Mouse (Mus musculus) brain, embryonic 14.5 days (tissue): Measurements from ENCODE around the gene Abca12. TPM values are rescaled to one million over a fixed set of nuclear protein-coding genes. Genes with fewer than 3 reads are reported as not detected.
A peak's percentile ranks its signal among the peaks of the same experiment; 100 is the strongest.

Source experiments
- DNase-seq: peaks from one replicate; pipeline ENCODE4 v3.0.0-alpha.2; 2011; ENCODE audit warnings: low read depth
- CTCF ChIP-seq: fragments of 200-500 bp; IDR thresholded peaks from 2 replicates; pipeline ENCODE4 v1.5.1; 2012; ENCODE audit warnings: inconsistent platforms, mild to moderate bottlenecking, moderate library complexity, borderline replicate concordance; ENCODE audit not compliant: insufficient read depth, insufficient read length; ENCODE audit errors: extremely low read depth
- POLR2A ChIP-seq: fragments of 200-500 bp; IDR thresholded peaks from 2 replicates; pipeline ENCODE4 v1.6.1; 2012; ENCODE audit warnings: mild to moderate bottlenecking, inconsistent platforms, borderline replicate concordance; ENCODE audit not compliant: poor library complexity, insufficient read depth, insufficient read length, severe bottlenecking; ENCODE audit errors: extremely low read depth
- polyA plus RNA-seq: library from polyadenylated mRNA; depleted of rRNA; stranded (reverse); fragments of >200 nt; gene quantifications from 2 replicates; pipeline ENCODE4 v1.2.3, GENCODE M21; 2012; rRNA removed

Gene Abca12
- 0.10 and 0.13 TPM in 2 replicates for polyA plus RNA-seq

DNA sequence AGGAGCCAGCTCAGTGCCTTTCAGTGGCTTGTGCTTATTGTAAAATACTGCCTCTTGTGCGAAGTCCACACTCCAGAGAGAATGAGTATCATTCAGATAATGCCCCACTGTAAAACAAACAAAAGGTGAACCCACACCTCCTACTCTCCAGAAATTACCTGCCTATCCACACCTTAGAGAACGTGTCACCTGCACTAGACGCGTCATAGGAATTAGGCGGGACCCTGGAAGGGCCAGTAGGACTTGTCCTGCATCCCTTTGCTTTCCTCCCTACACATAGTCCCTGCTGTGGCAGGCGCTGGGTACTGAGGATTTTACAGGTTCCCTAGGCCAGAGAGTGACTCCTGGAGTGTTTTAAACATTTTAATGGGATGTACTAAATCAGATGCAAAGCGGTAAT is at the start of gene Abca12:
Gene Abca12, minus strand, starts transcription at position 101 of the 400 bp plus-strand sequence.
- DNase-seq, result no peak
- no peak for TF ChIP-seq POLR2A
- TF ChIP-seq CTCF, result no peak

DNA sequence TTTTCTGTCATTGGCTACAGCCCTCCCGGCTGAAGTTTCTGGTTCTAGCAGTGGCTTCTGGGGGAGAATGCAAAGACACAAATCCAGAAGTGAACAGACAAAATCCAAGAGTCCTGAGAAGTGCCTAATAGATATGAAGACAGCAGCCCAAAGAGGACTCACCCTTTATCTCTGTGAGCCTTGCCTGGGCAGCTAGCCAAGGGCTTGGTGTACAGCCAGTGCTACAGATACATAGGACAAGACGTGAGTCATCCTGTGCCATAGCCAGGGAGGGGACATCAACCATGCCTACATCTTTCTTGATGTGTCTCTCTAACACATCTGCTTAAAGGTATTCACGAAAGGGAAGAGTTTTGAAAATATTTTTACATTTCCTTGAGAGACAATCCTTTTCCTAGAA is 43.3 kb upstream of the Abca12 start:
- no peak for DNase-seq
- TF ChIP-seq CTCF (no peak), POLR2A (no peak)

DNA sequence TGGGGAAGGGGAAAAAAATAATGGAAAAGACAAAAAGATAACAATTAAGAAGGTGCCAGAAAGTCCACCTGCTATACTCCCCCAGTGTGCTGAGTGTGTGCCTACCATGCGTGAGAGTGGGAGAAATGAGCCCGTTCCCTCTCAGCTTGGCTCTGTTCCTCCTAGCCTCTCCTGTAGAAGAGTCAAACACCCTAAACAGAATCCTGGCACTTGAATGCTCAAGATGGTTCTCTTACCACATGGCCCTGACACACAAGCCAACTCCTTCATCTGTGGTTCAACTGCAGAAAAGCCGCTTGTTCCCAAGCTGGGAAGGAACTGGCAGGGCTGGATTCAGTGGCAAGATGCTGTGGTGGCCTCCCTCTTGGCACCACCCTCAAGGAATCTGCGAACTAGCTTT is 32.7 kb upstream of the Abca12 start:
- TF ChIP-seq CTCF, result no peak
- TF ChIP-seq POLR2A, result no peak
- DNase-seq, result peak; percentile 41

DNA sequence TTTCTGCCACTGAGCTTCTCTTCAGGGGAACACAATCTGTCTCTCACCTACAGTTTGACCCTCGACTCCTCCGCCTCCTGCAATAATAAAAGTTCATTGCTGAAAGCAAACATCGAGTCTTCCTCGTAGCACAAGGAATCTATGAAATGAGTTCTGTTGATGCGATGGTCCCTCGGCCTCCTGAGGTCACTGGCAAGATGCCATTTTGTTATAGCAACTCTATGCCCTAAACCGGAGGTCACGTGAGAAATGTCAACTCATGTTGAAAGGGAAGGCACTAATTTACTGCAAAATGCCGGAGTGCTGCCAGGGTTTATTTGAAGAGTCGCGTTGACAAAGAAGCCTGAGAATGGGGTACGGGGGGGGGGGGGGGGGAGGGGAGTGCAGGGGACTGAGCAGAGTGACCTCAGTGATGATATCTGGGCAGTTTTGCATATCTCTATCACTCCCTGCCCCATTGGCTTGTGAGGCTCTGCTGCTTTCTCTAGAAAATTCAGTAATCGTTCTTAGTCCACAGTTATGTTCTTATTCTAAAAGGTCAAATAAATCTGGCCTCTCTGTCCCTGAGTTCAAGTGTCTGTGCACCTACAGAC is 7.1 kb upstream of the Abca12 start:
- no peak for TF ChIP-seq CTCF
- TF ChIP-seq POLR2A, result no peak
- DNase-seq, result peak; percentile 21

DNA sequence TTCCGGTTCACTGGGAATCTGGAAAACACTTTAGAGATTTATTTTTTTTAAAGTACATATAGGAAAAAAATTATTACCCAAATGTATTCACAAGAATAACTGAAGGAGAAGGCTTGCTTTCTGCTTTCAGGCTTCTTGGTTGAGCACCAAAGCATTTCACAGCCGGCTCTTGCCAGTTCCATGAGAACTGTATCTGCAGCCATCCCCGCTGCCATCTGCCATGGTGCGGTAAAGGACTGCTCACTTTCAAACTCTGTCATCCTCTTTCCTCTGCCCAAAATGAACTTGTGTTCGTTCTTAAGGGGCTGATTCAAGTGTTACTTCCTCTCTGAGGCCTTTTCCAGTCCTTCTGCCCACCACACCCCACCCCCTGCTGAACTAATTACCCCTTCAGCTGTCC is 3.8 kb upstream of the Abca12 start:
- peak; percentile 66 for DNase-seq
- no peak for TF ChIP-seq CTCF
- no peak for TF ChIP-seq POLR2A

DNA sequence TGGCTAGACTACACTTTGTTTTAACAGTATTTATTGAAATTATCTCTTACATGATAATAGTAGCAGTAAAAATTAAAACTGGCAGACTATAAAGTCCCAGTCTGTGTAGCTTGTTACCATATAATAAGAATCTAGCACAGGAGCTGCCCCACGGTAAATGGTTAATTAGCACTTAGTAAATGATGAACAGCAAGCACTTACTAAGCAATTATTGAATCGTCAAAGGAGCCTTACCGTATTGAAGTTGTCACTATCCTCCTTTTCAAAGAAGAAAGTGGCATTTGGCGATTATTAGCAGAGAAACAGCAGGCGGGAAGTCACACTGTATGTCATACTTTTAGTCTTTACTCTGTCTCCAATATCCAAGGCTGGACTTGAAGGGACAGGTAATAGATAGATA is 3.2 kb upstream of the Abca12 start:
- TF ChIP-seq POLR2A (no peak), CTCF (no peak)
- DNase-seq, result peak; percentile 53

DNA sequence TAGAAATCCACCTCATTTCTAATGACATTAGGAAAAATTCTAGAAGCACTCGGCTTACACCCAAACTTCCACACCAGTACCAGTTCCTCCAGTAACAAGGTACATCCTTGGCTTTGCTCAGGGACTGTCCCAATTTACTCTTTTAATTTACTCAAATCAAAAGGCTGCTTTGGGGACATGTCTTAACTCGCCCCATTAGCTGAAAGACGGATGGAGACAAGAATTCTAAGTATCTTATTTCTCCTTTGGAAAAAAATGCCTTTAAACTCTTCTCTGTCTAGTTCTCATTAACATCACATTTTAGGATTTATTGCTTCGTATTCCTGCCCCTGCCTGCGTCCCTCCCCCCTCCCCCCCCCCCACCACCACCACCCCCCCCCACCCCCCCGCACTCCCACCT is 626 bp downstream of the Abca12 start:
- DNase-seq, result no peak
- TF ChIP-seq CTCF, result no peak
- TF ChIP-seq POLR2A, result no peak

DNA sequence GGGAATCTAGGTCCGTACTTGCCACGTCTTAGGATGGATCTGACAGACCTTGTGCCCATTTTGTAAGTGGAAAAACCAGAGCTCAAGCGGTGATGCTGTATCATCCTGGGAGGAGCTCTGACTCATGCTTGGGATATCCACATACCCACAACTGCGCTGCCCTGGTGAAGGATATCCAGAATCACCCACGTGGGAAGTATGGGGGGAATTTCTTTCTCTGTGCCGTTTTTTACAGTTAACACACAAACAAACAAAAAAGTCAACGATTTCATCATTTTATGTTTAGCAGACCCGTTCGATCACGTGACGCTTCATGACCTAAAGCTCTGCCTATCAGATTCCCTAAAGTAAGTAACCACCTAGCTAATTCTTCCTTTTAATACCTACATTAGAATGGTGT is 1.6 kb downstream of the Abca12 start:
- no peak for TF ChIP-seq POLR2A
- no peak for TF ChIP-seq CTCF

DNA sequence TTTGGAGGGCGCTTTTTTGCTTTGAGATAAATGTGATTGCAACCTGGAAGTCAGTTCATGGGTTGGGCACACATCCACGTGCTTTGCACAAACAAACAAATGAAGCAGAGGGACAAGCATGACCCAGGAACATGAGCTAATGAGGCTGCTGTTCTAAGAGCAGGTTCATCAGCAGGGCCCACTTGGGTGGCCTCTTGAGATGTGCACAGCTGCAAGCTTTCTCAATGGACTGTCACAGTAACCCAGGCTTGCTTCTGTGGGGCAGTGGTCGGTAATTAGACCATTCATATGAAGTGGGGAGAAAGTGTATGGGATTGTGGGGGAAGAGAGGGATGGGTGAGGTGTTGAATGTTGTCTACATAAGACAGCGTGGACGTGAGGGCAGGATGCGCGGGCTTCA is 7.0 kb downstream of the Abca12 start:
- no peak for TF ChIP-seq POLR2A
- no peak for DNase-seq

More for the DNA sequence above, 1.6 kb downstream of the Abca12 start:
- DNase-seq, result no peak

DNA sequence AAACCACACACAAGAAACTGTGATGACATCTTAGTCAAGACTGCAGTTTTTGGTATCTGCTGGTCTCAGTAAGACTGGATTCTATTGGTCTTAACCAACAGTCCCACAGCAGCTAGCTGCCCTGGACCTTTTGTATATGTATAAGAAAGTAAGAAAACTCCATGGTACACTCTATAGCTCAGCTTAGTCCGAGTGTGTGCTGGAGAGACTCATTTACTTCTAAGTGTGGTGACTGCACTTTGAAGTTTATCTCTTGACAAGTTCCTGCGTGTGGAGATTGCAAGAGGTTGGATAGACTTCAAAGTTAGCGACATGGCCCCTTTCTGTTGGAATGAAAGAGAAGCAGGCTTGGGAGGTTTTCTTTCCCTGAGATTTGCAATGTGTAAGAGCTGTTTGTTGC is 17.1 kb downstream of the Abca12 start:
- TF ChIP-seq POLR2A, result no peak
- no peak for TF ChIP-seq CTCF
- DNase-seq, result no peak

DNA sequence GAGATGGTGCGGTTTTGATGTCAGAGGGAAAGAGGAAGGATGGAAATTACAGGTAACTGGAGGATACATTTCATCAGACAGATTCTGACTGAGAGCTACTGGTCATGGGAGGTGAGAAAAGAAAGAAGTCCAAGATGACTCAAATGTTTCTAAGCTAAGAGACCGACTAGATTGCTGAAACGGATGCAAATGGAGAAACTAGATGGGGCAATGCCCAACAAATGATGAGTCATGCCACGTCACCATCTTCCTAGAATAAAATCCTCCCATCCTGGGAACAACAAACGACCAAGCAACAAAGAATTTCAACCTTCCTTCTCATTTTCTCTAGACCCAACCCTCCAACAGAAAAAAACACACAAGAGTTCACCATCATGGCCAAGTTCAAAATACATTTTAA is 18.6 kb downstream of the Abca12 start:
- DNase-seq, result no peak
- no peak for TF ChIP-seq CTCF
- TF ChIP-seq POLR2A, result no peak

DNA sequence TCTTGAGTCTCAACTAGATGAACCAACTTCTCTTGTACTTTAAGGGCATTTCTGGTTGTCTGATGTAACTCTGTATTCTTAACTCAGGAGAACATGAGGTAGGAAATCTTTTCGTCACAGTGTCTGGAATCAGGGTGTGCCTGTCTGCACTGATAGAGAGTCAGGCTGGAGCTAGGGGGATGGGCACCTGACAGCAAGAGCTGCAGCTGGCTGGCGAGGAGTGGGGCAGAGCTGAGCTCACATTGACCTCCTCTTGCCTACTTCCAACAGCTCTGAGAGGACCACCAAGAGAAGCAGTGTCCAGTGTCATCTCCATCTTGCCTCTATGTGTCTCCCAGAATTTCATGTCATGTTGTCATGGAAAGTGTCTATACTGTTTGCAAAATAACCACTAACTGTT is 20.5 kb downstream of the Abca12 start:
- TF ChIP-seq POLR2A (no peak), CTCF (no peak)
- no peak for DNase-seq

DNA sequence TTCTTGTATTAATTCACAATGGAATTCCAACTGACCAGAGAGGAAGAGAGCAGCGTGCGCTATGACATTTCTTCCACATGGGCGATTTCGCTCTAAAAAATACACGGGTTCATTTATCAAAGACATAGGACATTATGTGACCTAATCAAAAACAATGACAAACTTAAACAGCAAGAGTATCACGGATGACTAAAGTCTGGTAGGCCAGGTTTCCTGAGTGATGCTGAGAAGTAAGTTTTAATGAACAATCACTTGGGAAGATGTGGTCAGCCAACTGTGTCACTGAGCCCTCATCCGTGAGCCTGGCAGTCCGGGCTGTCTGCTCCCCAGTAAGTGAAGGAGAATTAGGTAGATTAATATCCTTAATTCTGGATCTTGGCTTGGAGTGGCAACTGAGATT is 21.2 kb downstream of the Abca12 start:
- no peak for DNase-seq

DNA sequence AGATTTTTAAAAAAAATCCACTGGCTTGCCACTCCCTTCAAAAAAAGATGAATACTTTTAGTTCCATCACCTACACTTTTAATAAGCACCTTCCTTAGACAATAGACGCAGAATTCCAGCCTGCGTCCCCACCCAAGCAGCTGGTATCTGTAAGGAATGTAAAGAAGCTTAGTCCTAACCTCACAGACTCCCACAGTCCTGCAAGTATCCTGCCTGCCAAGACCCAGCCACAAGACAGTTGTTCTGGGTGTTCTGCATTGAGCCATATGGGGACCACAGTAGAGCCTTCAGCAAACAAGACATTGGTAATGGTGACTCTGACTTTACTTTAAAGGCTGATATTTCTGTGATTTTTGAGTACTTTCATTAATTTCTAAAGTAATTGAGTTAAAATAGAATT is 22.2 kb downstream of the Abca12 start:
- DNase-seq, result no peak
- no peak for TF ChIP-seq POLR2A
- TF ChIP-seq CTCF, result no peak

More for the DNA sequence above, 21.2 kb downstream of the Abca12 start:
- no peak for TF ChIP-seq CTCF
- no peak for TF ChIP-seq POLR2A

DNA sequence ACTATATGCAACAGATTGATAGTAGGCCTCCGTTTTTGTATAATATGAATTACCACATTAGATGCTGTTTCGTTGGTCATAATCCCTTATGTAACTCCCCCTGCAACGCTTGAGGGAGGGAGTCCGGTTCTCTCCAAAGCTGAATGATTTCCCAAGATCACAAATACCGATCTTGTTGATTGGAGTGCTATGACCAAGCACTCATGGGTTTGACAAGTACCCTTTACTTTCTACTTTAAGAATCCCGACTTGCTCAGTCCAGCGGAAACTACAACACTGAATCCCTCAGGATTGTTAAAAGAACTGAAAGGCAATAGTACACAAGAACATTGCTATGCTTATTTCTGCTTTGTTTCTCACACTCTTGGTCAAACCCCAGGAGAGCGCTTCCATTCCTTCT is 28.1 kb downstream of the Abca12 start:
- no peak for DNase-seq

More for the DNA sequence above, 28.1 kb downstream of the Abca12 start:
- TF ChIP-seq CTCF (no peak), POLR2A (no peak)
